19 mouse cellular contexts compared by ENCODE assay signal in genomic region chr14:54263099-54263498, GRCm38 (mm10). TPM values are rescaled to one million over a fixed set of nuclear protein-coding genes. Genes with fewer than 3 reads are reported as not detected.
"Had no signal": no experiment of that assay in that cellular context is flagged by ENCODE, and none has a peak within 500 bp of the region (broad histone marks: within the 10 kb centered on the region; RNA-seq: fewer than 3 reads in every experiment).

No protein-coding gene starts in this region.

- DNase-seq: kidney, postnatal 10 days; kidney, postnatal 36 days; layer of hippocampus, postnatal 36 days; liver, embryonic 13.5 days; lung, adult 2 months; lung, postnatal 14 days; lung, postnatal 4 days; midbrain, embryonic 14.5 days; thymus, adult 18-20 months; thymus, postnatal 36 days had no signal

RNA-seq across cellular contexts. Expression of gene Olfr49, which starts 21.6 kb away (rescaled TPM):
- total RNA-seq: layer of hippocampus, adult 8-10 months; layer of hippocampus, postnatal 10 days; layer of hippocampus, postnatal 36 days; left cerebral cortex, adult 2 months; left cerebral cortex, postnatal 10 days; left cerebral cortex, postnatal 36 days; liver, adult 2 months; megakaryocyte progenitor cell, adult 5-6 weeks; megakaryocyte-erythroid progenitor cell, adult 5-6 weeks; midbrain, postnatal 0 days had no signal
